Mouse (Mus musculus) CD4-positive helper T cell, adult 2 months (primary cell): ENCODE results near the gene Scd4.

Experiments used
- DNase-seq: peaks from one replicate; pipeline ENCODE4 v3.0.0-alpha.2; 2012; ENCODE audit warnings: low read depth, missing footprints, low spot score

Gene Scd4

GRCm38 (mm10) chr19:44377629-44378375, 44.9 kb downstream of the Scd4 start:
- no peak for DNase-seq

- DNase-seq, result no peak
Measured at GRCm38 (mm10) chr19:44379090-44379489, 46.2 kb downstream of the Scd4 start.

GRCm38 (mm10) chr19:44380065-44380464, 47.2 kb downstream of the Scd4 start:
- no peak for DNase-seq

GRCm38 (mm10) chr19:44382682-44383321, 49.9 kb downstream of the Scd4 start:
- DNase-seq, result no peak

GRCm38 (mm10) chr19:44385887-44386498, 53.1 kb downstream of the Scd4 start:
- no peak for DNase-seq

GRCm38 (mm10) chr19:44387089-44387671, 54.3 kb downstream of the Scd4 start:
- DNase-seq, result no peak

- no peak for DNase-seq
Measured at GRCm38 (mm10) chr19:44387746-44388474, 55.0 kb downstream of the Scd4 start.

GRCm38 (mm10) chr19:44388475-44389428, 55.9 kb downstream of the Scd4 start:
- peak; percentile 94 for DNase-seq

- no peak for DNase-seq
Measured at GRCm38 (mm10) chr19:44389507-44389906, 56.6 kb downstream of the Scd4 start.

GRCm38 (mm10) chr19:44391856-44392255, 59.0 kb downstream of the Scd4 start:
- DNase-seq, result no peak

GRCm38 (mm10) chr19:44392339-44393009, 59.6 kb downstream of the Scd4 start:
- no peak for DNase-seq

- DNase-seq, result no peak
Measured at GRCm38 (mm10) chr19:44393962-44394422, 61.1 kb downstream of the Scd4 start.

- no peak for DNase-seq
Measured at GRCm38 (mm10) chr19:44394972-44395371, 62.1 kb downstream of the Scd4 start.
